Mouse (Mus musculus) megakaryocyte, embryonic 14.5 days (primary cell): ENCODE results near the gene Ctsd. TPM values are rescaled to one million over a fixed set of nuclear protein-coding genes. Genes with fewer than 3 reads are reported as not detected.
A peak's percentile ranks its signal among the peaks of the same experiment; 100 is the strongest.

Experiments used
- H3K27me3 ChIP-seq: replicated peaks from 2 replicates; pipeline ENCODE3; 2012; ENCODE audit warnings: inconsistent platforms
- H3K36me3 ChIP-seq: replicated peaks from 2 replicates; pipeline ENCODE3; 2012; ENCODE audit warnings: low read length, inconsistent platforms, mixed read lengths
- H3K4me1 ChIP-seq: 2 replicates; pipeline ENCODE4 v1.6.1; 2012; ENCODE audit warnings: inconsistent platforms
- H3K4me3 ChIP-seq: replicated peaks from 2 replicates; pipeline ENCODE3; 2012; ENCODE audit warnings: moderate library complexity, mild to moderate bottlenecking, inconsistent platforms
- H3K9me3 ChIP-seq: 2 replicates; pipeline ENCODE4 v1.6.1; 2012; ENCODE audit warnings: inconsistent platforms
- FLI1 ChIP-seq: IDR thresholded peaks from 2 replicates; pipeline ENCODE4 v1.6.1; 2012; ENCODE audit warnings: low read length, inconsistent platforms, mixed read lengths
- GATA1 ChIP-seq: IDR thresholded peaks from 3 replicates; pipeline ENCODE4 v1.6.1; 2012; ENCODE audit warnings: mixed read lengths, low read length, inconsistent platforms, borderline replicate concordance
- polyA plus RNA-seq: library from polyadenylated mRNA; stranded (reverse); fragments of >175 nt; gene quantifications from 2 replicates; pipeline ENCODE4 v1.2.3, GENCODE M21; 2012; ENCODE audit warnings: low replicate concordance; ENCODE audit not compliant: insufficient read depth

The Ctsd gene
- polyA plus RNA-seq, result 432 and 816 TPM in 2 replicates

GRCm38 (mm10) chr7:142387419-142388148, at the start of gene Ctsd:
Gene Ctsd (minus strand): TSS chr7:142388038.
- peaks cover 91% of the 10 kb centered on the region for H3K4me1 ChIP-seq
- H3K4me3 ChIP-seq, result peak within 1 kb of the TSS; percentile 98
- H3K36me3 ChIP-seq, result peaks cover 45% of the 10 kb centered on the region
- no peaks in the 10 kb centered on the region for H3K27me3 ChIP-seq
- TF ChIP-seq FLI1 (no peak), GATA1 (no peak)
- no peaks in the 10 kb centered on the region for H3K9me3 ChIP-seq

GRCm38 (mm10) chr7:142437324-142437723, 49.5 kb upstream of the Ctsd start:
- peaks cover 62% of the 10 kb centered on the region for H3K27me3 ChIP-seq
- TF ChIP-seq GATA1, result no peak
- no peak for TF ChIP-seq FLI1
- H3K4me1 ChIP-seq, result peaks cover 36% of the 10 kb centered on the region

GRCm38 (mm10) chr7:142435524-142435923, 47.7 kb upstream of the Ctsd start:
- TF ChIP-seq FLI1, result no peak
- TF ChIP-seq GATA1, result no peak

More at GRCm38 (mm10) chr7:142437324-142437723, 49.5 kb upstream of the Ctsd start:
- no peaks in the 10 kb centered on the region for H3K9me3 ChIP-seq
- peak overlapping the region; percentile 10 for H3K4me3 ChIP-seq
- H3K36me3 ChIP-seq, result no peaks in the 10 kb centered on the region

GRCm38 (mm10) chr7:142434137-142434865, 46.5 kb upstream of the Ctsd start, which contains the start of gene Syt8:
Gene Syt8 (plus strand): TSS chr7:142434850.
- no peaks in the 10 kb centered on the region for H3K36me3 ChIP-seq
- H3K27me3 ChIP-seq, result peaks cover 80% of the 10 kb centered on the region
- no peaks in the 10 kb centered on the region for H3K9me3 ChIP-seq
- peaks cover 42% of the 10 kb centered on the region for H3K4me1 ChIP-seq
- H3K4me3 ChIP-seq, result no peak within 1 kb of the TSS
- no peak for TF ChIP-seq FLI1
- TF ChIP-seq GATA1, result no peak

More at GRCm38 (mm10) chr7:142435524-142435923, 47.7 kb upstream of the Ctsd start:
- H3K4me3 ChIP-seq, result no peak overlapping the region
- no peaks in the 10 kb centered on the region for H3K9me3 ChIP-seq
- H3K36me3 ChIP-seq, result no peaks in the 10 kb centered on the region
- H3K4me1 ChIP-seq, result peaks cover 35% of the 10 kb centered on the region
- peaks cover 76% of the 10 kb centered on the region for H3K27me3 ChIP-seq

GRCm38 (mm10) chr7:142433623-142434022, 45.8 kb upstream of the Ctsd start:
- Histone ChIP-seq H3K4me1 (peaks cover 42% of the 10 kb centered on the region), H3K36me3 (no peaks in the 10 kb centered on the region), H3K27me3 (peaks cover 80% of the 10 kb centered on the region), H3K4me3 (no peak overlapping the region), H3K9me3 (no peaks in the 10 kb centered on the region)
- TF ChIP-seq GATA1 (no peak), FLI1 (no peak)

- H3K27me3 ChIP-seq, result peaks cover 74% of the 10 kb centered on the region
- H3K4me1 ChIP-seq, result peaks cover 47% of the 10 kb centered on the region
- H3K4me3 ChIP-seq, result no peak overlapping the region
- no peaks in the 10 kb centered on the region for H3K36me3 ChIP-seq
- H3K9me3 ChIP-seq, result no peaks in the 10 kb centered on the region
- TF ChIP-seq GATA1 (no peak), FLI1 (no peak)
Measured at GRCm38 (mm10) chr7:142431106-142431505, 43.3 kb upstream of the Ctsd start.

GRCm38 (mm10) chr7:142430160-142430678, 42.4 kb upstream of the Ctsd start:
- Histone ChIP-seq H3K4me3 (no peak overlapping the region), H3K4me1 (peaks cover 50% of the 10 kb centered on the region), H3K27me3 (peaks cover 74% of the 10 kb centered on the region), H3K9me3 (no peaks in the 10 kb centered on the region), H3K36me3 (no peaks in the 10 kb centered on the region)
- TF ChIP-seq GATA1, result no peak
- no peak for TF ChIP-seq FLI1

- H3K27me3 ChIP-seq, result peaks cover 57% of the 10 kb centered on the region
- no peak overlapping the region for H3K4me3 ChIP-seq
- H3K36me3 ChIP-seq, result no peaks in the 10 kb centered on the region
- TF ChIP-seq GATA1 (no peak), FLI1 (no peak)
- H3K9me3 ChIP-seq, result peaks cover 5% of the 10 kb centered on the region; the same call in 1 of the 2 replicates
- H3K4me1 ChIP-seq, result peaks cover 41% of the 10 kb centered on the region
Measured at GRCm38 (mm10) chr7:142428213-142428612, 40.4 kb upstream of the Ctsd start.

- no peak overlapping the region for H3K4me3 ChIP-seq
- H3K4me1 ChIP-seq, result peaks cover 62% of the 10 kb centered on the region
- TF ChIP-seq FLI1 (no peak), GATA1 (no peak)
- no peaks in the 10 kb centered on the region for H3K36me3 ChIP-seq
- peaks cover 7% of the 10 kb centered on the region; the same call in 1 of the 2 replicates for H3K9me3 ChIP-seq
- peaks cover 35% of the 10 kb centered on the region for H3K27me3 ChIP-seq
Measured at GRCm38 (mm10) chr7:142425641-142426213, 37.9 kb upstream of the Ctsd start.
